Mouse (Mus musculus) embryonic facial prominence, embryonic 10.5 days (tissue): ENCODE data around the gene Gas6. TPM values are rescaled to one million over a fixed set of nuclear protein-coding genes. Genes with fewer than 3 reads are reported as not detected.

Experiments
- DNase-seq: peaks from one replicate; pipeline ENCODE4 v3.0.0-alpha.2; 2017; ENCODE audit warnings: low spot score
- H3K27ac ChIP-seq: fragments of 300-500 bp; sonication (generic); replicated peaks from 2 replicates; pipeline ENCODE4 v1.5.1; 2016; ENCODE audit warnings: mild to moderate bottlenecking
- H3K27me3 ChIP-seq: fragments of 300-500 bp; sonication (generic); replicated peaks from 2 replicates; pipeline ENCODE4 v1.6.1; 2016; ENCODE audit warnings: low read depth, mild to moderate bottlenecking; ENCODE audit not compliant: poor library complexity, severe bottlenecking
- H3K36me3 ChIP-seq: fragments of 300-500 bp; sonication (generic); replicated peaks from 2 replicates; pipeline ENCODE4 v1.6.1; 2016; ENCODE audit warnings: mild to moderate bottlenecking, moderate library complexity
- H3K4me1 ChIP-seq: fragments of 300-500 bp; sonication (generic); 2 replicates; pipeline ENCODE4 v1.6.1; 2016
- H3K4me3 ChIP-seq: fragments of 300-500 bp; sonication (generic); 2 replicates; pipeline ENCODE4 v1.5.1; 2016; ENCODE audit warnings: mild to moderate bottlenecking, moderate library complexity
- H3K9me3 ChIP-seq: fragments of 300-500 bp; sonication (generic); 2 replicates; pipeline ENCODE4 v1.6.1; 2016; ENCODE audit warnings: mild to moderate bottlenecking
- WGBS: fragments of 180-500 bp; shearing (Covaris S2); methylation state at CpG from one replicate; pipeline ENCODE4 v1.1.7; 2016; 5-methylcytosine and 5-hydroxymethylcytosine counted together
- polyA plus RNA-seq: library from polyadenylated mRNA; unstranded; fragments of >200 nt; fragmentation: Nextera tagmentation; extraction: Ambion mirVana; gene quantifications from 2 replicates; pipeline ENCODE4 v1.2.1, GENCODE M21; 2016

Gene Gas6
- polyA plus RNA-seq, 1 experiment from 2014 or later = 7.8 TPM

DNA sequence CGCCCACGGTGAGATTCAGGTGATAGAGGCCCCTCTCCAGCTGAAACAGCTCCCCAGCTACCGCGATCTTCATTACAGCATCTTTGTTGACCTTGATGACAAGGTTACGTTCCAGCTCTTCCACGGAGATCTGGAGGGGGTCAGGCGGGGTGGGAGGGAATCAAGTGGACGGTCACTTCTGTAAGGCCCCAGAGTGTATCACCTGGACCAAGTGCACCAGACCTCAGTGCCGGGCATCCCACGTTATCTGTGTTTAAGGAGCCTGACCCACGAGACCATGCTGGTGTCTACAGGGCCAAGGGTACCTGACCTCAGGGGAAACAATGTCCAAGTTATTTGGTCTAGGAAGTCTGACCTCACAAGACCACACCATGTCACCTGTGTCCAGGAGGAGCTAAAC lies 22.8 kb downstream of the Gas6 start:
- Histone ChIP-seq H3K36me3 (no peaks in the 10 kb centered on the region), H3K27ac (no peak overlapping the region), H3K27me3 (no peaks in the 10 kb centered on the region), H3K4me3 (no peak overlapping the region), H3K4me1 (peaks cover 5% of the 10 kb centered on the region; the same call in 1 of the 2 replicates), H3K9me3 (no peaks in the 10 kb centered on the region)
- 86% methylated on average over 11 of the region's 11 CpGs for WGBS
- DNase-seq = no peak

- no peaks in the 10 kb centered on the region for H3K27me3 ChIP-seq
- DNase-seq = no peak
- no peak overlapping the region for H3K27ac ChIP-seq
- no peaks in the 10 kb centered on the region for H3K9me3 ChIP-seq
- WGBS = 81% methylated on average over 9 of the region's 9 CpGs
- no peaks in the 10 kb centered on the region for H3K36me3 ChIP-seq
- no peak overlapping the region for H3K4me3 ChIP-seq
- H3K4me1 ChIP-seq = peaks cover 17% of the 10 kb centered on the region
These were observed 25.6 kb downstream of the Gas6 start for GRCm38 (mm10) chr8:13468737-13469136.

DNA sequence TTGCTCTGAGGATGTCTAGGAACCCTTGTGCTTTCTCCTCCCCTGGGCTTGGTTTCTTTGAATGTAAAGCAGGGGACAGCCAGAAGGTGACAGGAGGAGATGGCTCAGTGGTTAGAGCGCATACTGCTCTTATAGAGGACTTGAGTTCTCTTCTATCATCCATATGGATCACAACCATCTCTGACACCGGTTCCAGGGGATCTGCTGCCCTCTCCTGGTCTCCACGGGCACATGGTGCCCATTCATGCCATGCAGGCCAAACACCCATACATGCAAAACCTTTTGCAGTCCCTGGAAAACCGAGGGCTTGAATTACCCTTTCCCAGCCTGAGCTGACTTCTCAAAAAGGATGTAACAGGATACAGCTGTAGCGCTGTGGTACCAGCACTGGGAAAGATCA lies 27.3 kb downstream of the Gas6 start:
- no peaks in the 10 kb centered on the region for H3K36me3 ChIP-seq
- no peaks in the 10 kb centered on the region for H3K27me3 ChIP-seq
- no peak overlapping the region for H3K27ac ChIP-seq
- 62% methylated on average over 5 of the region's 5 CpGs for WGBS
- peaks cover 11% of the 10 kb centered on the region for H3K4me1 ChIP-seq
- no peak for DNase-seq
- no peak overlapping the region for H3K4me3 ChIP-seq
- no peaks in the 10 kb centered on the region for H3K9me3 ChIP-seq

- no peaks in the 10 kb centered on the region for H3K9me3 ChIP-seq
- no peaks in the 10 kb centered on the region for H3K36me3 ChIP-seq
- peak; percentile 29 for DNase-seq
- H3K4me3 ChIP-seq = no peak overlapping the region
- H3K27me3 ChIP-seq = no peaks in the 10 kb centered on the region
- peaks cover 19% of the 10 kb centered on the region for H3K4me1 ChIP-seq
- WGBS = 73% methylated on average over 7 of the region's 7 CpGs
- H3K27ac ChIP-seq = no peak overlapping the region
These were observed 29.0 kb downstream of the Gas6 start for GRCm38 (mm10) chr8:13465324-13465723.

GRCm38 (mm10) chr8:13462392-13462791 lies 31.9 kb downstream of the Gas6 start:
- Histone ChIP-seq H3K27ac (no peak overlapping the region), H3K4me1 (peaks cover 19% of the 10 kb centered on the region), H3K36me3 (no peaks in the 10 kb centered on the region), H3K27me3 (no peaks in the 10 kb centered on the region), H3K4me3 (no peak overlapping the region), H3K9me3 (no peaks in the 10 kb centered on the region)
- no peak for DNase-seq
- 79% methylated on average over 10 of the region's 10 CpGs for WGBS

DNA sequence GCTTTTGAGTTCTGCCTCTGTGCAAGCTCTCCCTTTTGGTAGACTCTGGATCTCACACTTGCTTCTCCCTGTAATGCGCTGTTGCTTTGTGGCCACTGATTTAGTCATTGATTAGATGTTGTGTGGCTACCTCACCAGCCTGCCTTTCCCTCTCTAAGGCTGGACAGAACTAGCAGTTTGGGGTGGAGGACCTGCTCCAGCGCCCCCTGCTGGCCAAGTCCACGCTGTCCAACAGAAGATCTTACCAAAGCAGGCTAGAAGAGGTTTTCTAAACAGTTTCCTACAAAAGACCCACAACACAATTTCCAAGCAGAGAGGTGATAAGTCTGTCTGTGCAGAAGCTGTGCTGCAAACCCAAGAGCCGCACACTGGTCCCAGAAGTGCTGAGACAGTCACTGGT lies 32.4 kb downstream of the Gas6 start:
- peaks cover 19% of the 10 kb centered on the region for H3K4me1 ChIP-seq
- WGBS = 45% methylated on average over 4 of the region's 4 CpGs
- no peaks in the 10 kb centered on the region for H3K27me3 ChIP-seq
- no peaks in the 10 kb centered on the region for H3K9me3 ChIP-seq
- H3K36me3 ChIP-seq = no peaks in the 10 kb centered on the region
- H3K4me3 ChIP-seq = no peak overlapping the region
- no peak overlapping the region for H3K27ac ChIP-seq
- peak; percentile 78 for DNase-seq

- WGBS = 76% methylated on average over 17 of the region's 17 CpGs
- no peaks in the 10 kb centered on the region for H3K27me3 ChIP-seq
- no peaks in the 10 kb centered on the region for H3K9me3 ChIP-seq
These were observed 33.1 kb downstream of the Gas6 start for GRCm38 (mm10) chr8:13461085-13461765.

DNA sequence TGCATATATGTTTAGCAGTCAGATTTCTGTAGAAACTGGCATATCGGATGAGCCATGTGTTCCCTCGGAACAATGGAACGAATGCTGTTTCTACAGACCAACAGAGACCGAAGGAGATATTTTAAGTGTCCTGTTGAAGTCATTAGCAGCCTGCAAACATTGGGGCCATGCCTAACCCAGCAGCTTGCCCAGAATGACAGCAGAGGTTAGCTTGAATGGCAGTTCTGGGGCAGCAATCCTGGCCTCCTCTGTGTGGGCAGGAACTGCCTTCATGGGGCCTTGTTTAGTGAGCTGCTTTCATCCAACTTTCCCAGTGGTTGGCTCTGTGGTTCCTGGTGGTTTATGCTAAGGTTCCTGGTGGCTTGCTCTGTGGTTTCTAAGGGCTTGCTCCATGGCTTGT lies 34.9 kb downstream of the Gas6 start:
- no peak overlapping the region for H3K4me3 ChIP-seq
- WGBS = 89% methylated on average over 4 of the region's 4 CpGs
- no peaks in the 10 kb centered on the region for H3K9me3 ChIP-seq
- peaks cover 12% of the 10 kb centered on the region; the same call in 1 of the 2 replicates for H3K4me1 ChIP-seq
- no peak overlapping the region for H3K27ac ChIP-seq
- no peak for DNase-seq
- H3K36me3 ChIP-seq = no peaks in the 10 kb centered on the region
- H3K27me3 ChIP-seq = no peaks in the 10 kb centered on the region

More at GRCm38 (mm10) chr8:13461085-13461765, 33.1 kb downstream of the Gas6 start:
- DNase-seq = no peak
- H3K27ac ChIP-seq = no peak overlapping the region
- no peak overlapping the region for H3K4me3 ChIP-seq
- no peaks in the 10 kb centered on the region for H3K36me3 ChIP-seq
- H3K4me1 ChIP-seq = peaks cover 19% of the 10 kb centered on the region

DNA sequence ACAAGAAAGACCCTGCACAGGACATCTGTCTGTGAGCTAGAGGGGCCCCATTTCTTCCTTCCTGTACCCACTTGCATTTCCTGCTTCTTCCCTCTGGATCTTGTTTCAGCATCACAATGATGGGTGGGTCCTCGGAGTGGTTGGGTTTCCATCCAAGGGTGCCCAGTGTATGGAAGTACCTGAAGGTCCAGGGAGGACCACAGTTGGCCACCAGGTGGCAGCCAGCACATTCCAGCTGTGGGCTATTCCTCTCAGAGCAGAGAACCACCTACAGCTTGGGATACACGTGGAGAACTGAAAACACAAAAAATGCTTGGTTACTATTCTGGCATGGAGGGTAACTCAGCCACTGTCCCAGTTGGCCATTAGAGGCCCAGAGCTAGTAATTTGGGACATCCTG lies 39.0 kb downstream of the Gas6 start:
- Histone ChIP-seq H3K27me3 (no peaks in the 10 kb centered on the region), H3K9me3 (no peaks in the 10 kb centered on the region), H3K4me3 (no peak overlapping the region), H3K4me1 (no peaks in the 10 kb centered on the region), H3K27ac (no peak overlapping the region), H3K36me3 (no peaks in the 10 kb centered on the region)
- 50% methylated on average over 2 of the region's 2 CpGs for WGBS
- DNase-seq = peak; percentile 56

DNA sequence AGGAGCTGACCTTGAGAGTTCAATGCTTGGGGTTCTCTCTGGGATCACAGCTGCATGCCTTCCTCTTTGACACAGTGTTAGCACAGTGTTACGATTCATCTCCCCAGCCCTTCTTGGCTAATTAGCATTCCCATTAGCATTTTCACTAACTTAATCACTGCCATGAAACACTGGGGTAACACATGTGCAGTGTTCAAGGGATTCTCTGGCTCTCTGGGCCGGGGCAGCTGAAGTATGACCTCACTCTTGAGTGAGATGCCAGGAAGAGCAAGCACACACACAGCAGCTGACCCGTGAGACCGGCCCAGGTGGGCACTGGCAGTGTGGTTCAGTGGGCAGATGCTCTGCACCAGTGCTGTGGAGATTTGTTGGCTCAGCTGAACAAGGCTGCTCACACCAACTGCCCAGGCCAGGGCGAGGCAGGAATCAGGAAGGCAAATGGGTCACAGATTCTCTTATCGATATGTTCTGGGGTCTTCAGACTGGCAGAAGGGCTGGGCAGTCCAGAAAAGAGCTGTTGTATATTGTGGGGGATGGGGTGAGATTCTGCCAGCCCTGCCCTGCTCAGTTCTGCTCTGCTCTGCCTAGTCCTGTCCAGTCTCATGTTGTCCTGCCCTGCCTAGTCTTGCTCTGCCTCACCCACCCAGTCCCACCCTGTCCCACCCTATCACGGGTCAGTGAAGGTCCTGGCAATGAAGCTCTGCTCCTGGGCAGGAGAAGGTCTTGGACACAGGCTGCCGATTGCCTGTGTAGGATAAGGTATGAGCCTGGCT lies 39.8 kb downstream of the Gas6 start:
- Histone ChIP-seq H3K9me3 (no peaks in the 10 kb centered on the region), H3K36me3 (no peaks in the 10 kb centered on the region), H3K4me1 (no peaks in the 10 kb centered on the region), H3K27ac (no peak overlapping the region), H3K4me3 (no peak overlapping the region), H3K27me3 (no peaks in the 10 kb centered on the region)
- DNase-seq = no peak
- WGBS = 76% methylated on average over 8 of the region's 8 CpGs

DNA sequence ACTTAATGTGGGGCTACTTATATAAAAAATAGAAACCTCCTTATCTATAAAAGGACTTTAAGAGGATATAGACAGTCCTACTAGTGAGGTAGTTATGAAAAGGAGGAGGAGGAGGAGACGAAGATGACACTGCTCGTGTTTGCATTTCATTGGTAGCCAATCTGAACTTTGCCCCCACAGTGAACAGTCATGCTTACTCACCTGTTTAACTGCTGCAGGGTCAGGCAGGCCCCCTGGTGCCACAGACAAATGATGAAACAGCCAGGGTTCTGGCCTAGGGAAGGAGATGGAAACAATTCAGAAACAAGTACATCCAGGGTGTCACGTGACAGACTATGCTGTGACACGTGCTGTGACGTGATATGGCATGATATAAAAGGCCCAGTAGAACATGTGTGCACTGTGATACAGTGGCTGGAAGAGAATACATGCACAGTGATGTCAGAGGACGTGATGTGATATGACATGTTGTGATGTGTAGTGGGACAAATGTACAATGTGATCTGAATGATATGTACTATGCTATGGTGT lies 42.5 kb downstream of the Gas6 start:
- WGBS = 82% methylated on average over 6 of the region's 6 CpGs
- H3K36me3 ChIP-seq = no peaks in the 10 kb centered on the region
- no peaks in the 10 kb centered on the region for H3K9me3 ChIP-seq
- H3K27me3 ChIP-seq = no peaks in the 10 kb centered on the region
- H3K4me3 ChIP-seq = no peak overlapping the region
- DNase-seq = no peak
- no peak overlapping the region for H3K27ac ChIP-seq
- H3K4me1 ChIP-seq = no peaks in the 10 kb centered on the region

DNA sequence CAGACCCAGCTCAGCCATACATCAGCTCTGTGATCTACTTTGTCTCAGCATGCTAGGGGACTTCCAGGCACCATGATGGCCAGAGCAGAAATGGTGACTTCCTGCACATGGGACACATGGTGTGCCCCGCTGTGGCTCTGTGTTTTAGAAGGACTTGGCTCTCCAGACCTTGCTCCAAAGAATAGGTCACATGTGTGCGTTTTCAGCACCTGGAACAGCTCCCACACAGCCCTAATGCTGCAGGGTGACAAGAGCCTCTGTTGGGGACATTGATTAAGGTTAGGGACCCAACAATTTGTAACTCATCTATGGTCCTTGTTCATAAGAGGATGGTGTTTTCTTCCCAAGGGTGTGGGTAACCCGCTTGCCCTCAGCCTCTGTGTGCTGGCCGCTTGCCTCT lies 46.1 kb downstream of the Gas6 start:
- DNase-seq = peak; percentile 61
- no peaks in the 10 kb centered on the region for H3K9me3 ChIP-seq
- no peak overlapping the region for H3K27ac ChIP-seq
- H3K4me1 ChIP-seq = no peaks in the 10 kb centered on the region
- H3K27me3 ChIP-seq = no peaks in the 10 kb centered on the region
- no peak overlapping the region for H3K4me3 ChIP-seq
- no peaks in the 10 kb centered on the region for H3K36me3 ChIP-seq
- WGBS = 58% methylated on average over 4 of the region's 4 CpGs

GRCm38 (mm10) chr8:13446456-13446855 lies 47.8 kb downstream of the Gas6 start:
- Histone ChIP-seq H3K4me3 (no peak overlapping the region), H3K27ac (no peak overlapping the region), H3K4me1 (no peaks in the 10 kb centered on the region), H3K9me3 (no peaks in the 10 kb centered on the region), H3K36me3 (no peaks in the 10 kb centered on the region), H3K27me3 (no peaks in the 10 kb centered on the region)
- no peak for DNase-seq
- 91% methylated on average over 6 of the region's 6 CpGs for whole genome bisulfite sequencing
